Comparison of ENCODE assay signal across 9 mouse cellular contexts in genomic region chr17:25285033-25285432, GRCm38 (mm10). TPM values are rescaled to one million over a fixed set of nuclear protein-coding genes. Genes with fewer than 3 reads are reported as not detected.
DNase-seq lines count a peak whose midpoint lies in the region; ATAC-seq and TF ChIP-seq lines count a peak whose summit lies in the region.
"Had no signal": no experiment of that assay in that cellular context is flagged by ENCODE, and none has a peak within 500 bp of the region (broad histone marks: within the 10 kb centered on the region; RNA-seq: fewer than 3 reads in every experiment).

No protein-coding gene starts in this region.

- no peaks in the 10 kb centered on the region for H3K36me3 ChIP-seq in forebrain, embryonic 11.5 days (ENCODE audit: control insufficient read depth, insufficient read depth, low read length)
- H3K36me3 ChIP-seq in forebrain, embryonic 12.5 days (replicated peaks) = no peaks in the 10 kb centered on the region
- no peaks in the 10 kb centered on the region for H3K36me3 ChIP-seq in G1E (replicated peaks)
- no peaks in the 10 kb centered on the region for H3K36me3 ChIP-seq in lung, postnatal 0 days (ENCODE audit: insufficient read depth, low read length)

- no peak for ATAC-seq in forebrain, embryonic 11.5 days (replicated peaks; ENCODE audit: low FRiP score)
- ATAC-seq in forebrain, embryonic 12.5 days (ENCODE audit: low FRiP score) = no peak
- 0 out of 2 replicates have a peak, but pooled peaks have one; percentile 40 for ATAC-seq in G1E (ENCODE audit: extremely low read depth, insufficient number of reproducible peaks, low FRiP score, poor library complexity, severe bottlenecking)
- ATAC-seq in lung, postnatal 0 days = peak; percentile 38

- TF ChIP-seq EP300 in lung, postnatal 0 days (IDR thresholded peaks at IDR 0.05) = no peak

- no peak overlapping the region for H3K4me3 ChIP-seq in forebrain, embryonic 11.5 days (ENCODE audit: low read depth, low read length)
- no peak overlapping the region for H3K4me3 ChIP-seq in forebrain, embryonic 12.5 days (replicated peaks)
- no peak overlapping the region for H3K4me3 ChIP-seq in G1E (ENCODE audit: low read depth, low read length)
- H3K4me3 ChIP-seq in lung, postnatal 0 days (ENCODE audit: low read depth, low read length) = no peak overlapping the region

- no peaks in the 10 kb centered on the region for H3K4me1 ChIP-seq in forebrain, embryonic 11.5 days (replicated peaks; ENCODE audit: control insufficient read depth, insufficient read depth, low read length)
- no peaks in the 10 kb centered on the region for H3K4me1 ChIP-seq in forebrain, embryonic 12.5 days
- peaks cover 35% of the 10 kb centered on the region for H3K4me1 ChIP-seq in G1E (ENCODE audit: insufficient read depth, low read depth, low read length)
- H3K4me1 ChIP-seq in lung, postnatal 0 days (ENCODE audit: insufficient read depth, low read depth, low read length) = no peaks in the 10 kb centered on the region

- H3K9ac ChIP-seq in forebrain, embryonic 11.5 days (ENCODE audit: low read length) = no peak overlapping the region
- no peak overlapping the region for H3K9ac ChIP-seq in forebrain, embryonic 12.5 days
- no peak overlapping the region for H3K9ac ChIP-seq in lung, postnatal 0 days (replicated peaks; ENCODE audit: low read depth)

- no peaks in the 10 kb centered on the region for H3K9me3 ChIP-seq in forebrain, embryonic 11.5 days (ENCODE audit: control insufficient read depth, low read length)
- no peaks in the 10 kb centered on the region for H3K9me3 ChIP-seq in forebrain, embryonic 12.5 days
- H3K9me3 ChIP-seq in G1E (replicated peaks) = no peaks in the 10 kb centered on the region
- no peaks in the 10 kb centered on the region for H3K9me3 ChIP-seq in lung, postnatal 0 days (ENCODE audit: low read length)

- TF ChIP-seq CTCF in G1E (IDR thresholded peaks at IDR 0.05; ENCODE audit: low read depth, low read length) = peak; percentile 99
- peak; percentile 98 for TF ChIP-seq CTCF in lung, postnatal 0 days (IDR thresholded peaks at IDR 0.05)

- H3K27me3 ChIP-seq in forebrain, embryonic 11.5 days (ENCODE audit: control insufficient read depth, insufficient read depth, low read length) = no peaks in the 10 kb centered on the region
- no peaks in the 10 kb centered on the region for H3K27me3 ChIP-seq in forebrain, embryonic 12.5 days
- no peaks in the 10 kb centered on the region for H3K27me3 ChIP-seq in G1E (ENCODE audit: insufficient read depth, low read length)
- no peaks in the 10 kb centered on the region for H3K27me3 ChIP-seq in lung, postnatal 0 days (replicated peaks; ENCODE audit: insufficient read depth, low read length)

- DNase-seq in forebrain, embryonic 11.5 days (ENCODE audit: low spot score) = peak; percentile 77
- peak; percentile 42 for DNase-seq in G1E (ENCODE audit: low spot score)
- peak; percentile 74 for DNase-seq in cerebellum, adult 11 months
- peak; percentile 58 for DNase-seq in gastrocnemius, postnatal 10 days
- peak; percentile 89 to 90 for DNase-seq in kidney, postnatal 36 days
- DNase-seq in lung, postnatal 0 days (ENCODE audit: low spot score) = peak; percentile 79
- DNase-seq in right cerebral cortex, postnatal 4 days = peak; percentile 53

- 27% methylated on average over 3 of the region's 3 CpGs for WGBS in forebrain, embryonic 11.5 days
- 12% methylated on average over 3 of the region's 3 CpGs for WGBS in forebrain, embryonic 12.5 days
- 21% methylated on average over 3 of the region's 3 CpGs for WGBS in lung, postnatal 0 days

- H3K4me2 ChIP-seq in forebrain, embryonic 11.5 days (ENCODE audit: low read depth, low read length, severe bottlenecking) = no peak overlapping the region
- H3K4me2 ChIP-seq in forebrain, embryonic 12.5 days = no peak overlapping the region
- no peak overlapping the region for H3K4me2 ChIP-seq in lung, postnatal 0 days (replicated peaks; ENCODE audit: low read depth, low read length)

- H3K27ac ChIP-seq in forebrain, embryonic 11.5 days (ENCODE audit: low read depth, low read length) = no peak overlapping the region
- no peak overlapping the region for H3K27ac ChIP-seq in forebrain, embryonic 12.5 days
- no peak overlapping the region for H3K27ac ChIP-seq in lung, postnatal 0 days (ENCODE audit: low read length)

RNA-seq across cellular contexts. Expression of gene Ube2i, which starts 10.6 kb away (rescaled TPM):
- polyA plus RNA-seq in forebrain, embryonic 11.5 days (2014; fragmentation: Nextera tagmentation; extraction: Ambion mirVana) = 837 and 868 TPM in 2 replicates
- 849 and 866 TPM in 2 replicates for polyA plus RNA-seq in forebrain, embryonic 12.5 days (2016; fragmentation: Nextera tagmentation; extraction: Ambion mirVana)
- total RNA-seq in G1E (2014; fragmentation: Nextera tagmentation) (516 and 535 TPM in 2 replicates), G1E (2017) (421 and 442 TPM in 2 replicates)
- 422 and 440 TPM in 2 replicates for polyA plus RNA-seq in G1E (2012)
- total RNA-seq in gastrocnemius, postnatal 10 days (2021) = 100 to 1,000 TPM; 113 to 136 TPM
- polyA plus RNA-seq in lung, postnatal 0 days (2015; fragmentation: Nextera tagmentation; extraction: Ambion mirVana) = 456 and 477 TPM in 2 replicates

RNA-seq across cellular contexts. Expression of gene Prss34, which starts 13.2 kb away (rescaled TPM):
- not detected in 2 replicates for polyA plus RNA-seq in forebrain, embryonic 11.5 days (2014; fragmentation: Nextera tagmentation; extraction: Ambion mirVana)
- polyA plus RNA-seq in forebrain, embryonic 12.5 days (2016; fragmentation: Nextera tagmentation; extraction: Ambion mirVana) = not detected in 2 replicates
- not detected in 2 replicates for total RNA-seq in G1E (2014; fragmentation: Nextera tagmentation)
- not detected in 2 replicates for total RNA-seq in G1E (2017)
- 0.06 TPM in 1 of 2 replicates, not detected in the other for polyA plus RNA-seq in G1E (2012)
- 1 to 10 TPM; 5.0 to 5.2 TPM for total RNA-seq in gastrocnemius, postnatal 10 days (2021)
- polyA plus RNA-seq in lung, postnatal 0 days (2015; fragmentation: Nextera tagmentation; extraction: Ambion mirVana) = 2.9 and 3.5 TPM in 2 replicates
- total RNA-seq: left cerebral cortex, postnatal 10 days had no signal

RNA-seq across cellular contexts. Expression of gene Prss28, which starts 23.4 kb away (rescaled TPM):
- not detected in 2 replicates for polyA plus RNA-seq in forebrain, embryonic 11.5 days (2014; fragmentation: Nextera tagmentation; extraction: Ambion mirVana)
- not detected in 2 replicates for polyA plus RNA-seq in forebrain, embryonic 12.5 days (2016; fragmentation: Nextera tagmentation; extraction: Ambion mirVana)
- total RNA-seq in G1E (2014; fragmentation: Nextera tagmentation) (not detected in 2 replicates), G1E (2017) (0.11 TPM in 1 of 2 replicates, not detected in the other)
- polyA plus RNA-seq in G1E (2012) = not detected in 2 replicates
- not detected for total RNA-seq in gastrocnemius, postnatal 10 days (2021)
- not detected in 2 replicates for polyA plus RNA-seq in lung, postnatal 0 days (2015; fragmentation: Nextera tagmentation; extraction: Ambion mirVana)
- total RNA-seq: left cerebral cortex, postnatal 10 days had no signal

RNA-seq across cellular contexts. Expression of gene Baiap3, which starts 28.9 kb away (rescaled TPM):
- polyA plus RNA-seq in forebrain, embryonic 11.5 days (2014; fragmentation: Nextera tagmentation; extraction: Ambion mirVana) = 1.2 and 1.7 TPM in 2 replicates
- 2.9 and 3.8 TPM in 2 replicates for polyA plus RNA-seq in forebrain, embryonic 12.5 days (2016; fragmentation: Nextera tagmentation; extraction: Ambion mirVana)
- not detected in 2 replicates for total RNA-seq in G1E (2014; fragmentation: Nextera tagmentation)
- total RNA-seq in G1E (2017) = 0.17 and 0.33 TPM in 2 replicates
- polyA plus RNA-seq in G1E (2012) = 0.06 TPM in 1 of 2 replicates, not detected in the other
- total RNA-seq in gastrocnemius, postnatal 10 days (2021) = under 1 TPM; 0.26 to 0.59 TPM
- polyA plus RNA-seq in lung, postnatal 0 days (2015; fragmentation: Nextera tagmentation; extraction: Ambion mirVana) = 2.6 and 2.8 TPM in 2 replicates

RNA-seq across cellular contexts. Expression of gene Prss29, which starts 33.4 kb away (rescaled TPM):
- polyA plus RNA-seq in forebrain, embryonic 11.5 days (2014; fragmentation: Nextera tagmentation; extraction: Ambion mirVana) = not detected in 2 replicates
- polyA plus RNA-seq in forebrain, embryonic 12.5 days (2016; fragmentation: Nextera tagmentation; extraction: Ambion mirVana) = not detected in 2 replicates
- not detected in 2 replicates for total RNA-seq in G1E (2014; fragmentation: Nextera tagmentation)
- not detected in 2 replicates for total RNA-seq in G1E (2017)
- not detected in 2 replicates for polyA plus RNA-seq in G1E (2012)
- total RNA-seq in gastrocnemius, postnatal 10 days (2021) = not detected
- not detected in 2 replicates for polyA plus RNA-seq in lung, postnatal 0 days (2015; fragmentation: Nextera tagmentation; extraction: Ambion mirVana)
- total RNA-seq: left cerebral cortex, postnatal 10 days had no signal

Comparison
In these comparisons a context has a peak if more than half of its experiments do, and no peak if none do; other contexts are left out.
1. ATAC-seq: peak in G1E (single experiment) and lung, postnatal 0 days (single experiment); none in forebrain, embryonic 11.5 days (single experiment) and forebrain, embryonic 12.5 days (single experiment).
2. Peak in every context shown above with its lines, with median percentiles within 50 percentile points of each other: DNase-seq.